Mouse (Mus musculus): ENCODE results near the gene Cbarp.
A peak's percentile ranks its signal among the peaks of the same experiment; 100 is the strongest.
"Not testable (repeated sequence)": the region's sequence is repeated elsewhere in the genome, so short reads cannot be mapped to it uniquely, and the experiment has no call there.

Cbarp gene

DNA sequence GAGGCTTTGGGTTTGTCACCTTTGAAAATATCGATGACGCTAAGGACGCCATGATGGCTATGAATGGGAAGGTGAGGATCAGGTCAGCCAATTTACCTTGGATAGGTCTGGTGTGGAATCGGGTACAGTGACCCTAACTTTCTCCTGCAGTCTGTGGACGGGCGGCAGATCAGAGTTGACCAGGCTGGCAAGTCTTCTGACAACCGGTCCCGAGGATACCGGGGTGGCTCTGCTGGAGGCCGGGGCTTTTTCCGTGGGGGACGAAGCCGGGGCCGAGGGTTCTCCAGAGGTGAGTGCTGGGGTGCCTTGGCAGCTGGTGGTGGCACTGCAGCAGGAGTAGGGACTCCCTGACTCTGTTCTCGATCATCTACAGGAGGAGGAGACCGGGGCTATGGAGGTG lies 29.4 kb upstream of the Cbarp start:
- DNase-seq (ENCODE audit: low spot score), result no peak

DNA sequence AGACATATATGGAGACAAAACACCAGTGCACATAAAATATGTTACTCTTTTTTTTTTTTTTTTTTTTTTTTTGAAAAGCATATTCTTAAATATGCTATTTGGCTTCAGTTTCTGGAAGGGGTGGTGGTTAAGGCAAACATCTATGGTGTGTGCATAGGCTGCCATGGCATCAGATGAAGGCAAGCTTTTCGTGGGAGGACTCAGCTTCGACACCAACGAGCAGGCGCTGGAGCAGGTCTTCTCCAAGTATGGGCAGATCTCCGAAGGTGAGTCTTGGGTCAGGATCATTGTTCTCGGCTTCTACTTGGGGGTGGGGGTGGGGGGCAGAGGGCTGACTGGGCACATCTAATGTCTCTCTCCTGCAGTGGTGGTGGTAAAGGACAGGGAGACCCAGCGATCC lies 29.0 kb upstream of the Cbarp start:
- DNase-seq (ENCODE audit: low spot score), result no peak

DNA sequence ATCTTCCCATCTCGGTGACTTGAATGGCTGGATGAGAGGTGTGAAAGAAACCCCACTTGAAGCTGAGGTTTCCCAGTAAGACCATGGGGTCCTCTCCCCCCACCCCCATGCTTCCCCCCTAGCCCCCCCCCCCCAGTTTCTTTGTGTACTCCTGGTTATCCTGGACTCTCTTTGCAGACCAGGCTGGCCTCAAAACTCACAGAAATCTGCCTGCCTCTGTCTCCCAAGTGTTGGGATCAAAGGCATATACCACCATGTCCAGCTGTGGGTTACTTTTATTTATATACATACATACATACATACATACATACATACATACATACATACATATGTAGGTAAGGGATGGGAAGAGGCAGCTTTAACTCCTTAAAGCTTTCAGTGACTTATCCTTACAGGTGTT lies 28.4 kb upstream of the Cbarp start:
- DNase-seq (ENCODE audit: low spot score), result no peak

DNA sequence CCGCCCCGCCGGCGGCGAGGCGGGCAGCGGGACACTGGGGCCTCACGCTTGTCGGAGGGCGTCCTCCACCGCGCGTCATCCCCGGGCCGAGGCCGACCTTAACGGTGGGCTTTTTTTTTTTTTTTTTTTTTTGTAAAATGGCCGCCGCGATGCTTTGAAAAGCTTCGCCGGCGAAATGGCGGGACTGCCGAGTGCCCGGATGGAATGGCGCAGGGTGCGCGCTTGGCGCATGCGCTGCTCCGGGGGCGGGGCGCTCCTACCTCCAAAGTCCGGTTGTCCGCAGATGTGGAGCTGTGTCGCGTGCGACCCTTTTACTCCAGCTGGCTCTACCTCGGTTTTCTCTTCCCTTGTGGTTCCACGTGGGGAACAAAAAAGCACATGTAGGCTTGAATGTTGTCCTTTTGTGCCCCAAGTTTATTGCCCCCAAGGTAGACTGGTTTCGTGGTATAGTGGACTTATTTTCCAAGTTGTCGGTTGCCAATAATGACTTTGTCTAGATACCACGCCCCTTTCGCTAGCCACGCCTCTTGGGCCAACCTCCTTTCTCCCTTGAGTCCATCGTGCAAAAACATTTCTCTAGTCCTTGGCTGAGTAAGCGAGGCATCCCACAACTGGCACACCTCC lies 27.5 kb upstream of the Cbarp start:
- peak; percentile 93 for DNase-seq (ENCODE audit: low spot score)

DNA sequence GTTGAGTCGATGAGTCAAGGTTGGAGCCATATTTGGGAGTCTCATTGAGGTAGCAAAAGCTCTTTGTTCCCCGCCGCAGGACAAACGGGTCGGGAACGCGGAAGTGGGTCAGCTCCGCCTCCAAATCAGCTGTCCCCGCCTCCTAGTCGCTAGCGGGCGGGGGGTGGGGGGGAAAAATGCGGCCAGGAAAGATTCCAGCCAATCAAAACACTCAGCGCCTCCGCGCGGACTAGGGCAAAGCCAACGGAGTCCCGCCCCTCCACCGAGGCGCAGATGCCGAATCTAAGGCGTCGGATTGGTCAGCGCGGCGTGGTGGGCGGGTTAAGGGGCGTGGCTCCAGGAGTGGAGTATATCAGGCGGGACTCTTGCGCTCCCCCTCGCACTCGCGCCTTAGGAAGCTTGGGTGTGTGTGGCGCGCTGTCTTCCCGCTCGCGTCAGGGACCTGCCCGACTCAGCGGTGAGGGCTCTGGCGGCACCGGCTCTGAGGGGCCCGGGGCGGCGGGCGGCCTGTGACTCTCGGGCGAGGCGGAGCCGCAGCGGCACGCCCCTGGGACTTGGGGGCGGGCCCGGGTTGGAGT lies 26.9 kb upstream of the Cbarp start:
- DNase-seq (ENCODE audit: low spot score), result peak; percentile 98

DNA sequence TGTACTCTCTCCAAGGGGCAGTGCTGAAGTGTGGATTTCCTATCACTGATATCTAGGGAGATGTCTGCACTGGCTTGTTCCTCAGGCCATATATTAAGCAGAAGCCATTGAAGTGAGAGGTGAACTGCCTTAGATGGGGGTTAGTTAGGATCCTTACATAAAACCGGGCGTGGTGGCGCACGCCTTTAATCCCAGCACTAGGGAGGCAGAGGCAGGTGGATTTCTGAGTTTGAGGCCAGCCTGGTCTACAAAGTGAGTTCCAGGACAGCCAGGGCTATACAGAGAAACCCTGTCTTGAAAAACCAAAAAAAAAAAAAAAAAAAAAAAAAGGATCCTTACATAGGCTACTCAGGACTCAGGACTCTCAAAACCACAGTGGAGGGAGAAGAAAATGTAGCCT lies 25.5 kb upstream of the Cbarp start:
- not testable (repeated sequence) for DNase-seq (ENCODE audit: low spot score)

DNA sequence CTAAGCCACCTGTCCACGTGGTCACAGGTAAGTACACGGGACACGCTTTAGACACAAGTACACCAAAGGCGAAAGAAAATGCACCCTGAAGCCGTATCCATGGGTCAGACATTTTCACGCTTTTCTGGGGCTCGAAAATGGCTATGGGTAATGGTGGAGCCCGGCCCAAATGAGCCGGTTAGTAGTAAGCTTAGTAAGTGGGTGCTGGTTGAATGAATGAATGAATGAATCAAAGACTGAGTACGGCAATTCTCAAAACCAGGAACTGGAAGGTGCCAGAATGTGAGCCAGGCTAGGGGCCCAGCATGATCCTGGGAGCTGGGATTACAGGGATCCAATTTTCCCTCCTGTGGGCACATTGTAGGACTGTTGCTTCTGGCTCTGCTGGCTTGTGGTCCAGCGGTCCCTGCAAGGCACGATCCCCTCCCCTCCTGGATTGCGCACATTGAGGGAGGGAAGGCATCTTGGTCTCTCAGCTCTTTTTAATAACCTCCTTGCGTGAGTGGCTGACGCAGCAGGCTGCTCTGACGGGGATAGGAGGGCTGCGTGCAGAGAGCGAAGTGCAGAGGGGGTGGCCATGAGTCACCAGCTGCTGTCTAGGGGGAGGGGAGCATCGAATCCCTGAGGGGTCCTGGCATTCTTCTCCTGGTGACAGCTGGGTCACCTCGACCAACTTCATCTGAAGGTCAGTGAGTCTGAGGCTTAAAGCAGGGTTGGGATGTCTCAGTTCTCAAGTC lies 24.9 kb upstream of the Cbarp start, which contains the start of gene Cirbp:
Cirbp (plus strand) TSS at position 594 of the 737 bp plus-strand sequence.
- no peak for DNase-seq (ENCODE audit: low spot score)

DNA sequence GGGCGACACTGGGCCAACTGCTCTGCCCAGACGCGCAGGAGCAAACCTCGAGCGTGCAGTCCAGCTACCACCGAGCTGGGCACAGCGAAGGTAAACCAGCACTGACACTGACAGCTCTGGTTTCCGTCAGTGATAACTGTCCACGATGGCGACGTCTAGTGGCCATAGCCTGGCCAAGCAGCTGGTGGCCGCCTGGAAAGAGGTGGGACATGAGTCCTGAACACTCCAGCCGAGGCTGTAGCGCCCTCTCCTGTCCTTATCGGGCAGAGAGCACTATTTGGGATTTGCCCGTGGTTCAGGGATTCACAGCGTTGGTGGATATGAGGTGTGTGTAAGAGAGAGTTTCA lies 24.3 kb upstream of the Cbarp start:
- peak; percentile 98 for DNase-seq (ENCODE audit: low spot score)

DNA sequence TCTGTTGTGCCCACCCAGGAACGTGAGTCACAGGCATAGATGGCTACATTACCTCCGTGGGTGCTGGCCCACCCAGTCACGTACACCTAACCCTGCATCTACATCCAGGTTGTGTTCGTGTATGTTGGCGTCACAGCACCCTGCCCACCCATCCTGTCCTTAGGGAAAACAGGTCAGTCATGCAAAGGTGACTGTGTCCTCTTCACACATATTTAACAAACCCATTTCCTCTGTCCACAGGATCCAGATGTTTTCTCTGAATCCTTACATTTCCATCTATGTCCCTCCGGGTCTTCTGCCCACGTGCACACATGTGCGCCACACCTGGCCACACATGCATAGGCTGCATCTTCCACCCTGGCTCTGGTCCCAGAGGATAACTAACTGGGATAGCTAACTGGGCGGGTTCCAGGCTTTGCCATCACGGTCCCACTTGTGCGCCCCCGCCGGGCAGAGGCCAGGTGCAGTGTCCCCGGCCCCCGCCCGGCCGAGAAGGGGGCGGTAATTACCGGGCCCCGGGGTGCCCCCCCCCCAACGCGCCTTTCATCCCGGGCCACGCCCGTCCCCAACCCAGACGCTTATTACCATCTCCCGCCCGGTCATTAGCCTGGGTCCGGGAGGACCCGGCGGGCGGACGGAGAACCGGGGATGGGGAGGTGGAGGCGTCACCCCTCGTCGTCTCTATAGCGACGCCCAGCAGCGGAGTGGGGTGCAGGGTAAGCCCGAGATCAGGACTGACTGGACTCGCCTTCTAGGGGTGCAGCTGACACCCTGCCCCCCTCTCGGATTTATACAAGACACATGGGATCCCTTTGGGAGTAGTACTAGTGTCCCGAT lies 23.7 kb upstream of the Cbarp start:
- no peak for DNase-seq (ENCODE audit: low spot score)

DNA sequence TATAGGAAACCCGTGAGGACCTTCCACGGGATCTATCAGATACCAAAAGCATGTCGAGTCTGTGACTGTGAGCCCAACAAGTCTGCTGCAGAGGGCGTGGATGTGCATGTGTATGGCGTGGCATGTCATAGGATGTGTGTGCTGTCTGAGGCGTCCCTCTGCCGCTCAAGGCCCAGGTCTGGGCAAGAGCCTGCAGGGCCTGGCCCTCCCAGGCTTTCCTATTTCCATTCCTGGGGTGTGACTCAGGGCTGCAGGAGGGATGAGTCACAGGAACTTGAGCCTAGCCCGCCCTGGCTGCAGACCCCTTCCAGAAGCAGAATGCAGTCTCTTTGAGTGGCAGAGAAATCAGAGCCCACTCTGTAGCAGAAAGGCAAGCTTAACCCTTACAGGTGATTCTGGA lies 23.1 kb upstream of the Cbarp start:
- DNase-seq (ENCODE audit: low spot score), result no peak

DNA sequence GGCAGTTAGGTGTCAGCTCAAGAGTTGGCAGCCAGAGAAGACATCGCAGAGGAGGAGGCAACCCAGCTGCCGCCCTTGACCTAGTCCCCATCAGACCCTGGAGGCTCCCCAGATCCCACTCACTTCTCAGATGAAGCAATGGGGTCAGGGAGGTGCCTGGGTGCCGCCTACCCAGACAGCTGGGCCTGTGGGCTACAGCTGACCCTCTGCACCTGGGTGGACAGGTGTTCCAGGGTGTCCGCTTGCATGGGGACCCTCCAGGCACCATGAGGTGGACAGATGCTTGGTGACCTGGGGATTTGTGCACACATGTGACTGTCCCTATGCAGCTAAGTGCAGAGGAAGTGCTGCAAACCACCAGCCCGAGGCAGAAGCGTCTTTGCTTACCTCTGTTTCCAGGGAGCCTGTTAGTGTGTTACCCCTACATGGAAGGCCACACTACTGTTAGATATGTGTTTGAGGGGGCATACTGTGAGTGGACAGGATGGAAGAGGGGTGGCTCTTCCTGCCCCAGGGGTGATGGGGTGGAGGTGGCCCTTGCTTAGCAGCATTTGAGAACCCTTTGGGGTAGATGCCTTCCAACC lies 22.2 kb upstream of the Cbarp start:
- DNase-seq (ENCODE audit: low spot score), result no peak

DNA sequence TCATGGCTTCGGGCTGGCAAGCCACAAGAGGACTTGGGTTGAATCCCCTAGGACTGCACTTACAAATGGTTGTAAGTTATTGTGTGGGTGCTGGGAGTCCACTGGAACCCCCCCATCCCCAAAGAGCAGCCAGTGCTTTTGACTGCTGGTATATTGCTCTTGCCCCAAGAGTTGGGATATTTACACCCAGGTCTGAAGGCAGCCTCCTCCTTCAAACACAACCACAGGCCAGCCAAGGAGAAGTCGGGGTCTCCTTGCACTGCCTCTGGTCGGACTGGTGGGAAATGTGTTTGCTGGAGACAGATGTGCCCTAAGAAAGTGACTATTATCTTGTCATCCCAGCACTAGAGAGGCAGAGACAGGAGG lies 21.6 kb upstream of the Cbarp start:
- no peak for DNase-seq (ENCODE audit: low spot score)

DNA sequence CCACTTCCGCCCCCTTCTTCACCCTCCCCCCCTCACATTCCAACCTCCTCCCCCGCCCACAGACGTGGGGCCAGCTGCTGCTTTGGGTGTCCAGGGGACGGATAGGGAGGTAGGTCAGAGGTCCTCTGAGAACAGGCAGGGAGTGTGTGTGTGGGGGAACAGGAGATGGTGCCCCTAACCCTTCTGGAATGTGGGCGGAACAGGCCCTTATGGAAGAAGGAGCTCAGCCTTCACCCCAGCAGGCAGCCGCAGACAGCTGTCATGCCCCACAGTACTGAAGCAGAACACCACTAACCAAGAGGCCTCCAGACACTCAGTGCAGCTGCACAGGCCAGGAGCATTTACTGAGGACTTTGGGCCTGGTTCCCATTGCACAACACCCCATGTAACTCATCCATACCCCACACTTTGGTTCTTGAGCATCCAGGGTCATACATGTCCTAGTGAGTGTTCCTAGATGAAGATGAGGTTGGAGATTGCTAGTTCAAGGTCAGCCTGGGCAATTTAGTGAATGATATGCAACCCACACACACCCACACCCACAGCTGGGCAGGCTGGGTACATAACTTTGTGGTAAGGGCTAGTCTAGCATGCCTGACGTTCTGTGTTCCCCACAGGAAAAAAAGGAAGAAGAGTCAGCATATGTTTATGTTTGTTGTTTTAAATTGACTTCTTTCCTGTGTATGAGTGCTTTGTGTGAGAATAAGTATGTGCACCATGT lies 21.0 kb upstream of the Cbarp start:
- no peak for DNase-seq (ENCODE audit: low spot score)

DNA sequence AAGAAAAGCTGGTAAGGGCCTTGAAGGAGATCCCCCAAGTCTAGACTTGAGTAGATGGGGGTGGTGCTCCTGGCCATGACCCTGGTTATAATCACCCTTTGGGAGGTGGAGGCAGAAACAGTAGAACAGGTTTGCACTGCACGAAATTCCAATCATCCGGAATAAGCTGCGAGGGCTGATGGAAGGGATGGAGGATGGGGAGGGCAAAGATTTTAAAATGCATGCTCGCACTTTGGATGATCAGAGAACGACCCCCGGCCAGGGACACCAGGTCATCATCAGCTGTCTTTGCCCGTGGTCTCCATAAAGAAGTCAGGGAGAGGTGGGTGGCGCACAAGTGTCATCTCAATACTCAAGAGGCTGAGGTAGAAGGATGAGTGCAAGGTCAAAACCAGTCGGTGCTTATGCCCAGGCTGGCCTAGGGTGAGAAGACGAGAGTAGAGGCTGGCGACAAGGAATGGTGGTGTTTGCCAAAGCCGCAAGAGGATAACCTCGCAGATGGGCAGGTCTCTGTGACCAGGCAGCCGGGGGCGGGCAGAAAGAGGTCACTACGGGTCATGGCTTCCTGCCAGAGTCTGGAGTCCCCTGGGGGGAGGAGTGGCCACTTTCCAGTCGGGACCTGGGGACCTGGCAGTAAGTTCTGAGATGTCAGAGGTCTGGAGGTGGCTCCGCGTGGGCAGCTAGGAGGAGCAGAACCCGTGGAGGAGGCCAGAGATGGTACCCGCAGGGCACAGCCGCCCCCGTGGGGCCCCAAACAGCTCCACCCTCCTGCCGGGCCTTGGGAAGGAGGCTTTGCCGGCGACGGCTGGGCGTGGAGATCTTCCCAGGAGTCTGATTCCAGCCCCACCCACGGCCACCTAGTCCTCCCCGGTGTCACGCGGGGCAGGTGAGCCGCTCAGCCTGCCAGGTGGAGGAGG lies 20.1 kb upstream of the Cbarp start:
- DNase-seq (ENCODE audit: low spot score), result no peak

DNA sequence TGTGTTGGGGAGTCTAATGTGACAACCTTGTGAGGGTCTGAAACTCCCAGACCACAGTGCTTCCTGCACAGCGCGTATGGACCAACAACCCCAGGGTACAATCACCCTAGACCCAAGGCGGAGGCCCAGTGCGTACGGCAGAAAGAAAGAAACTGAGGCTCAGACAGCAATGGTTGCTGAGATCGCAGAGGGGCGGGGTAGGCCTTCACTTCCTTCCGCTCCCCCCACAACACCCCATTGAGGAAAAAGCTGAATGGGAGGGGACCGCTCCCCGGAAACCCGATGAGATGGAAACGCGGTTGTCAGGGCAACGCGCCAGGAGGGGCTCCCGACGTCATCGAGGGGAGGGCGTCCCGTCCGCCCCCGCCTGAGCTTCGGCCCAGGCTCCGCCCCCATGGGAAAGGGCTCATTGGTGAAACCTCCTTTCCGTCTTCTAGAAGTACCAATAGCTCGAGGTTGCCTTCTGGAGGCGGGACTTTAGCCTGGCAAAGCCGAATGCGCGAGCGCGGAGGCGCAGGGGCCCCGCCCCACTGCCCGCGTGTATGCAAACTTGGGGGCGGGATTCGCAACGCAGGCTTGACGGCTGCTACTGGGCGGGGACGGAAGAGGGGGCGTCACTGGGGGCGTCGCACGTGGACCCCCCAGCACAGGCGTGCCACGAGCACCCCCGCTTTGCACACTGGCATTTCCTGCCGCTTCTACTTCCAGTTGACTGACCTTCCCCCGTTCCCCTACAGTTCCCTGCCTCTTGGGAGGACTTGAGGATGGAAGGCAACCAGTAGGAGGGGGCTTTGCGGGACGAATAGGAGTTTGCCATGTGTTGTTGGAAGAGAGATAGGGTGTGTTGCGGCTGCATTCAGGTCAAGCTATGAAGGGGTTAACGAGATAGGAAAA lies 19.2 kb upstream of the Cbarp start:
- DNase-seq (ENCODE audit: low spot score), result peak; percentile 99

DNA sequence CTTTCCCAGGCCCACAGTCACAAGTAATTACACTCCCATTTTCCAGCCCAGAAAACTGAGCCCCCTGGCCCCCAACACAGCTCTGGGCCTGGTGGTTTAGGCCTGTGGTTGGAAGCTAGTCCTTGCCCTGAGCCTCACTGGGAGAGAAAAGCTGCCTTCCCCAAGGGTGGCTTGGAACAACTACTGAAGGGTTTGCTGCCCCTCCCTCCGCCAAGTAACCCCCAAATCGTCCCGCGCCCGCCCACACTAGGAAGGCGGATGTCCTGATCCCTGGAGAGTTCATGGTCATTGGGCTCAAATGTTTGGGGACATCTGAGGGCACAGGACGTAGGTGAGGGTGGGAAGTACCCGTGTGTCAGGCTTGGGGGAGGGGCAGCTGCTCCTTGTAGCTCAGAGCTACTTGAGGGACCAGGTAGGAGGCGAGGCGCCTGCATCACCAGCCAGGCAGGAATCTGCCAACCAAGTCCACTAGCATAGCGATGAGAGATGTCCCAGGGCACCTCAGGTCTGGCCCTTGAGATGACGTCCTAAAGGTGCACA lies 18.5 kb upstream of the Cbarp start:
- no peak for DNase-seq (ENCODE audit: low spot score)

DNA sequence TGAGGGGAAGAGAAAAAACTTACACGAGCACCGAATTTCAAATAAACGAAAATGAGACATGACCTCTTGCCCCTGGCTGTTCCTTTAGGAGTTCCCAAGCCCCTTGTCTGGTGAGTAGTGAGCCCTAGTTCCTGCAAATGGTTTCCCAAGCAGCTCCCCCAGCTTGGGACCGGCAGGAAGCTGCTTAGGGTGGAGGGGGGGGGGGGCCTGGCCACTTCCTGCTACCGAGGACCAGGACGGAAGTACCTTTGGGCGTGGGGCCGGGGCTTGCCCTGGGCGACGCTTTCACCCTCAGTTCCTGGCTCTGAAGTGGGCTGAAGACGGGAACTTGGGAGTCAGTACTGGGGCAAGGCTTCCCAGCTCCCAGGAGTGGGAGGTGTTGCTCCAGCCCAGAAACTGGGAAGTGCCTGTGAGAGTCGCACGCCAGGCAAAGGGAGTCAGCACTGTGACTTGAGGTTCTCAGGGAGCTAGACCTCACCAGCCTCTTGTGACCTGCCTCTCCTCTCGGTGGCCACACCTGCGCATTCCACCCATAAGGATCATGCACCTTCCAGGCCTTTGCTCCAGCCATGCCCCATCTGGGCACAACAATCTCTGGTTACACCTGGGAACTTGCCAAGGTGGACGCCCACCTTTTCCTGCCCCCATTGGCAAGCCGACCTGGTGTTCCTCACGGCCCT lies 17.8 kb upstream of the Cbarp start:
- no peak for DNase-seq (ENCODE audit: low spot score)

DNA sequence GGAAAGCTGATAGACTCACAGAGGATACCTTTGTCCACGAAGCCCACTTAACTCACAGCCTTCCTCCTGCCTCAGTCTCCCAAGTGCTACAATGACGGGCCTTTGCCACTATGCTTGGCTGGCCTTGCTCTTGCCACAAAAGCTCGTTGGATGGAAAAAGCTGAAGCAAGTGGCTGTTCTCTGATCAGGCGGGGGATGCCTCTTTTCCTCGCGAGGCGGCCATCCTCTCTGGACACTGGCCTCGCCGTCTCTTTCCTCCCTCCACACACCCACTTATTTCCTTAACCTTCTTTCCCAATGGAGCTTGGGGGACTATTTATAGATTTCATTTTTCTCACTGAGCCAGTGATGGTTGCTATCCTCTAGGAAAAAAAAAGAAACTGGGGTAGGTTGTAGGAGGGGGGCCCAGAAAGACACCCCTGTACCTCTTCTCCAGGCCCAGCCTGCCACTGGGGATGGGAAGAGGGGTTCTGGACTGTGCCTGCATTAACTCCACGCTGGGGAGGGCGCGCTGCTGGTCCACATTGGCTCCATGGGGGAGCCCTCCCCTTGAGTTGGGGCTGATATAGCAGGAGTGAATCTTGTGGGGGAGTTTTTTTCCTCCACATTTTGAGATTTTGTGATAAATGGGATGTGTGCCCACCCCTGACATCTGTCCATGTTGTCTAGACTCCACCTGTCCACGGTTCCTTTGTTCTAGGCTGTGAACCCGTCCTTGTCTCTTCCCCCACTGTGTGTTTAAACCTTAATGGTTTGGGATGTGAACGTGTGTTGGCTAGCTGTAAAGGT lies 16.7 kb upstream of the Cbarp start:
- no peak for DNase-seq (ENCODE audit: low spot score)

All from layer of hippocampus, adult 11-12 months (tissue).